Mouse (Mus musculus) intestine, embryonic 14.5 days (tissue): Measurements from ENCODE around the gene Abca4. TPM values are rescaled to one million over a fixed set of nuclear protein-coding genes. Genes with fewer than 3 reads are reported as not detected.

ENCODE experiments used
- ATAC-seq: fragments of 200-750 bp; cut with Nextera tagmentation; replicated peaks from 2 replicates; pipeline ENCODE4 v1.8.0; 2017; ENCODE audit warnings: low read depth, moderate number of reproducible peaks, moderate TSS enrichment, moderate library complexity; ENCODE audit not compliant: low FRiP score, low TSS enrichment
- DNase-seq: peaks from one replicate; pipeline ENCODE4 v3.0.0-alpha.2; 2018; ENCODE audit warnings: low spot score
- H3K27ac ChIP-seq: fragments of 300-500 bp; sonication (generic); 2 replicates; pipeline ENCODE4 v1.5.1; 2014; ENCODE audit warnings: low read depth, mild to moderate bottlenecking, control low read depth
- H3K27me3 ChIP-seq: fragments of 300-500 bp; sonication (generic); replicated peaks from 2 replicates; pipeline ENCODE4 v1.6.1; 2014; ENCODE audit warnings: low read length, control low read depth; ENCODE audit not compliant: control insufficient read depth, insufficient read depth
- H3K36me3 ChIP-seq: fragments of 300-500 bp; sonication (generic); 2 replicates; pipeline ENCODE4 v1.6.1; 2014; ENCODE audit warnings: low read length, control low read depth; ENCODE audit not compliant: control insufficient read depth, insufficient read depth
- H3K4me1 ChIP-seq: fragments of 300-500 bp; sonication (generic); replicated peaks from 2 replicates; pipeline ENCODE4 v1.6.1; 2014; ENCODE audit warnings: low read length, control low read depth, mixed read lengths; ENCODE audit not compliant: control insufficient read depth, insufficient read depth
- H3K4me2 ChIP-seq: fragments of 300-500 bp; sonication (generic); 2 replicates; pipeline ENCODE4 v1.6.1; 2014; ENCODE audit warnings: low read length
- H3K4me3 ChIP-seq: fragments of 300-500 bp; sonication (generic); 2 replicates; pipeline ENCODE4 v1.5.1; 2014; ENCODE audit warnings: low read depth, low read length, control low read depth, mixed read lengths
- H3K9ac ChIP-seq: fragments of 300-500 bp; sonication (generic); 2 replicates; pipeline ENCODE4 v1.6.1; 2014; ENCODE audit warnings: mild to moderate bottlenecking, low read length
- H3K9me3 ChIP-seq: fragments of 300-500 bp; sonication (generic); 2 replicates; pipeline ENCODE4 v1.6.1; 2016; ENCODE audit warnings: low read length, control low read depth; ENCODE audit not compliant: control insufficient read depth
- WGBS: fragments of 180-500 bp; shearing (Covaris S2); extraction: QIAGEN DNeasy Blood & Tissue Kit; methylation state at CpG from one replicate; pipeline ENCODE4 v1.1.7; 2014; 5-methylcytosine and 5-hydroxymethylcytosine counted together
- polyA plus RNA-seq: library from polyadenylated mRNA; unstranded; fragments of >200 nt; fragmentation: Nextera tagmentation; extraction: Ambion mirVana; gene quantifications from 2 replicates; pipeline ENCODE4 v1.2.1, GENCODE M21; 2014

Abca4 gene
- polyA plus RNA-seq, 1 experiment from 2014 or later: 0.99 TPM

DNA sequence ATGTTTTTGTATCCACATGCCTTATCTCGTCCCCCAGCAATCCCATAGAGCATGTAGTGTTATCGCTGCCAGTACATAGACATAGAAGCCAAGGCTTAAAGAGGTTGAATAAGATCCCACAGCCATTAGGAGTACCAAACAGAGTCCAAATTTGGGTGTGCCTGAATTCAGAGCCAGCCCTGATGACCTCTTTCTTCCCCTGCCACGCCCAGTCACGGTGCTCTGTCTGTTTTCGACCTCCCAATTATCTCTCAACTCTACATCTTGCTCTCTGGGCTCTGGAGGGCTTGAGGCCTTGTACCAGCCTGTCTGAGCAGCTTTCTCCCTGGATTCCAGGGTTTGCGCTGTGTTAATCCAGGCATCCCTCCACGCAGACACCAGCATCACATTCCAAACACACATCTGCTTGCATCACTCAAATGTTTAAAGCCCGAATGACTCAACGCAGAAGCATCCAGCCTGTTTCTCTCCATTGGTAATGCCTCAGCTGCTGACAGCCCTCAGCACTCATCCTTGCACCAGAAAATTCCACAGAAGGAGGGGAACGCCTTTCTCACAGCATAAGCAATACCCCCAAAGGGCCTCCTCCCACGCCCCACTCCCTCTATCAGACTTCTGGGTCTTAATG lies 43.9 kb downstream of the Abca4 start:
- DNase-seq (peak; percentile 75), ATAC-seq (peak; percentile 75)
- WGBS: 46% methylated on average over 11 of the region's 11 CpGs
- H3K4me2 ChIP-seq: no peak overlapping the region
- H3K27ac ChIP-seq: peak overlapping the region; percentile 44; the same call in 1 of the 2 replicates
- no peak overlapping the region for H3K9ac ChIP-seq
- H3K9me3 ChIP-seq: no peaks in the 10 kb centered on the region
- peaks cover 10% of the 10 kb centered on the region for H3K4me1 ChIP-seq
- no peaks in the 10 kb centered on the region for H3K36me3 ChIP-seq
- no peak overlapping the region for H3K4me3 ChIP-seq
- no peaks in the 10 kb centered on the region for H3K27me3 ChIP-seq

DNA sequence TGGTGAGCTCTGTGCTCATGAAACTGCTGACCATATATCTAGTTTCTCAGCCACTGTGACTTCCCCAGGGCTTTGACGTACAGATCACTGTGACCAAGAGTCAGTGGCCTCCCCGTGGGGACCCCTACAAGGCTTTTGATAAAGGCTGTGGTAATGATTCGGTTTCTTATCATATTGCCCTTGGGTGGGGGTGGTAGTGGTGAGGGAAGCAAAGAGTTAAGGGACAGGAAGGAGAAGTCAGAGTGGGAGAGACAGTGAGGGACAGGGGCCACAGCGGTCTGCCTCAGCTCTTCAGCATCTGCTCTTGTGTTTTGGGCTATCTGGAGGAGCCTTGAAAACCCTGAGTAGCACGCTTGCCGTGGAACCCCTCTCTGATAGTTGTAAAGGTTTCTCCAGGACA lies 46.1 kb downstream of the Abca4 start:
- no peak for DNase-seq
- no peak for ATAC-seq
- 80% methylated on average over 6 of the region's 6 CpGs for WGBS

DNA sequence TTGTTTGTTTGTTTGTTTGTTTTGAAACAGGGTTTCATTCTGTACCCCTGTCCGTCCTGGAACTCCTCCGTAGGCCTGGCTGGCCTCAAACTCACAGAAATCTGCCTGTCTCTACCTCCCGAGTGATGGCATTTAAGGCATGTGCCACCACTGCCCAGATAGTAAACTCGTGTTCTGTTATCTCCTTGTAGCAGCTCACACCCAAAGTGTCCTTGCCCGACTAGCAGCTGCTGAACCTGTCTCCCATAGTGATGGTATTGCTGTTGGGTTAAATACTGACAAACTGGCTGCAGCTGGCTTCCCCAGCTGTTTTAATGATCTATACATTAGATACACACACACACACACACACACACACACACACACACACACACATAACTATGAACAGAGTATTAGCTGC lies 55.5 kb downstream of the Abca4 start:
- no peak for ATAC-seq
- WGBS: 50% methylated on average over 5 of the region's 5 CpGs

More for the DNA sequence above, 46.1 kb downstream of the Abca4 start:
- Histone ChIP-seq H3K27me3 (no peaks in the 10 kb centered on the region), H3K36me3 (no peaks in the 10 kb centered on the region), H3K4me2 (no peak overlapping the region), H3K4me3 (no peak overlapping the region), H3K9me3 (no peaks in the 10 kb centered on the region), H3K9ac (no peak overlapping the region), H3K4me1 (peaks cover 8% of the 10 kb centered on the region), H3K27ac (no peak overlapping the region)

DNA sequence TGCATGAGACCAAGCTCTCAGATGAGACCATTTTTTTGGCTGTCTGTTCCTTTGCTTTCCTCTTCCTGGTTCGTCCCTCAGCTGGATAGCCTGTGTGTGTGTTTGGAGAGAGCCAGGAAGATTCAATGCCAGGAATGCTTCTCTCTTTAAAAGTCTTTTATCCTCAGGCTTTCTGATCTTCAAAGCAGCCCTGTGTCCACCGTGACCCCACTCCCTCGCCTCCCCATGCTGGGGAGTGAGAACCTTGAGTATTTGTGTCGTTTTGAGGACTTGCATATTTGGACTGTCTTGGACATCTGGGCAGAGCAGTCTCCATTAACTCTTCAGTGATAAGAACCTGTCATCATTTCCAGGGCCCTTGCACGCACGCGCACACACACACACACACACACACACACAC lies 57.8 kb downstream of the Abca4 start:
- no peak for DNase-seq
- 39% methylated on average over 7 of the region's 7 CpGs for WGBS
- Histone ChIP-seq H3K4me3 (no peak overlapping the region), H3K9me3 (no peaks in the 10 kb centered on the region), H3K27ac (no peak overlapping the region), H3K36me3 (no peaks in the 10 kb centered on the region), H3K4me1 (peaks cover 15% of the 10 kb centered on the region), H3K27me3 (no peaks in the 10 kb centered on the region), H3K4me2 (no peak overlapping the region), H3K9ac (no peak overlapping the region)
- no peak for ATAC-seq

More for the DNA sequence above, 55.5 kb downstream of the Abca4 start:
- Histone ChIP-seq H3K27ac (no peak overlapping the region), H3K4me3 (no peak overlapping the region), H3K4me2 (no peak overlapping the region), H3K27me3 (no peaks in the 10 kb centered on the region), H3K4me1 (peaks cover 23% of the 10 kb centered on the region), H3K9ac (no peak overlapping the region), H3K9me3 (no peaks in the 10 kb centered on the region), H3K36me3 (no peaks in the 10 kb centered on the region)
- no peak for DNase-seq

DNA sequence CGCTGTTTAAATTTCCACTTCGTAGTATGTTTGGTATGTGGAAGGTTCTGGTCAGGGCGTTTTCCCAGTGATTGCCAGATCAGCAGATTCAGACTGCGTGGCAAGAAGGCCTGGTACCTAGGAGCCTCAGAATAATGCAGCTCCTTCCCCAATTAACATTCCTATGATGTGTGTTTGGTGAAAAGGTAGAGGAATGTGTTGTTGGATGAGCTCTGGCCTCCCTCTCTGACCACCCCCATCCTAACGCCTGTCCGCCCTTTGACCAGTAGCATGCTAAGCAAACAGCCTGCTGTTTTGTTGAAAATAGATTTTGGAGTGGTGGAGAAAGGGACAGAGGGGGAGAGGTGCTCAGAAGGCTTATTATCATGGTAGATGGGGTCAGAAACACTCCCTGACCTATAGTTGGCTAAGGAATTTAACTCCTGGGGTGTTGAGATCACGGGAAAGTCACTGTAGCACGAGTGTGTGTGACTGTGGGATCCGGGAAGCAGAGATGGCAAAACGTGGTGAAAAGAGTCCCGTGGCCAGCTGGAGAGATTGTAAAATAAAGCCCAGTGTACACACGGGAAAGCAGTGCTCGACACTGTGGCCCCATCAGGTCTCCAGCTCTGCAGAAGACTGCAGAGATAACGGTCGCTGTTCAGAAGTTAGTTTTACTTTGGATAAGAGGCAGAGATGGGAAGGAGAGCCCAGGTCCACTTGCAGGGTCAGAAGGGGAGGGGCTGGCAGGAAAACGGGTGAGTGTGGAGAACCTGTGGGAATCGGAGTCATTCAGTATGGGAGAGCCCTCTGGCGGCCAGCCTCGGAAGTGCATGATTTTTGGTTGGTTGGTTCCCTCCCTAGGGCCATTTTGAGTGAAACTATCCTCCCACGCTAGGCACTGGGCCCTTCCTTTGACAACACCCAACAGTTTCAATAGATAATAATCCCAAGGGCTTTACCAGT lies 59.9 kb downstream of the Abca4 start:
- H3K4me3 ChIP-seq: peak overlapping the region; percentile 16; the same call in 1 of the 2 replicates
- H3K9me3 ChIP-seq: no peaks in the 10 kb centered on the region
- ATAC-seq (peak; percentile 68), DNase-seq (peak; percentile 98)
- H3K36me3 ChIP-seq: no peaks in the 10 kb centered on the region
- 0 out of 2 replicates have a peak overlapping the region, but pooled peaks have one; percentile 7 for H3K27ac ChIP-seq
- peak overlapping the region; percentile 48 for H3K4me2 ChIP-seq
- no peak overlapping the region for H3K9ac ChIP-seq
- 21% methylated on average over 20 of the region's 20 CpGs for WGBS
- H3K27me3 ChIP-seq: no peaks in the 10 kb centered on the region
- peaks cover 8% of the 10 kb centered on the region for H3K4me1 ChIP-seq

DNA sequence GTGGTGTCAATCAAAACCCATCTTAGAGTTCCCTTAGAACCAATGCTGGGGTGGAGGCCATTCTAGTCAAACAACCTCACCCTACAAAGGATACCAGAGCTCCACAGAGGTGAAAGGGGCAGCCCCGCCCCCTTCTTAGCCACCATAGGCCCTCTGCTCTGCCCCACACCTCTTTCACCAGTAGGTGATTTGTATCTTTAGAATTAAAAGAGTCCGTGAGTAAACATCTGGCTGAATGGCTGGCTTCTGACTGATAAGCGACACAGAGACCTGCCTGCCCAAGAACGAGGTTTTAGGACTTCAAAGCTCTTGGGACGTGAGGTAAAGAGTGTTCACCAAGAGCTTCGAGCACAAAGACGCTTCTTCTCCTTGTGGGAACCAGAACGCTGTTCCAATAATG lies 62.7 kb downstream of the Abca4 start:
- Histone ChIP-seq H3K4me3 (no peak overlapping the region), H3K4me2 (no peak overlapping the region), H3K27me3 (no peaks in the 10 kb centered on the region), H3K4me1 (peaks cover 3% of the 10 kb centered on the region; the same call in 1 of the 2 replicates), H3K36me3 (no peaks in the 10 kb centered on the region), H3K27ac (no peak overlapping the region; the same call in 1 of the 2 replicates), H3K9me3 (no peaks in the 10 kb centered on the region), H3K9ac (no peak overlapping the region)
- ATAC-seq: no peak
- 52% methylated on average over 8 of the region's 8 CpGs for WGBS
- no peak for DNase-seq

DNA sequence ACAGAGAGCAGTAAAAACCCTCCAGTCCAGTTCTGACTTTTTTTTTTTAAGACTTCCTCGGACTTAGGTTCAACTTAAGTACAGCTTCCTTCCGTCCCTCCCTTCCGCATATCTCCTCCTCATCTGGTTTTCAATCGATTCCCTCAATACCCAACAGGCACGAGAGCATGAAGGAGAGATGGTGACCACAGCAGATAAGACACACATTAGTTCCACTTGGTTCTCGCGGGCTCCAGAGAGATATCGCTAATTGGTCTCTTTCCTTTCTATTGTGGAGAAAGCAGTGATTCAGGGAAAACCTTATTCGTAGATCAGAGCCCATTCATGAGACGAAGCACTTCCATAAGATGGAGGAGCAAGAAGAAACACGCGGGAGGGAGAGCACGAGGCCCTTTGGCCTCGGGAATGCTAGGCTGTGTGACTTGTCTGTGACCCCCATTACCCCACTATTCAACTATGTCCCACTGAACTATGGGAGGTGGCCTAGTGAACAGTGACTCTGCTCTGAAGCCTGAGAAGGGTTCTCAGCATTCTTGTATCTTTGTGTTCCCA lies 63.5 kb downstream of the Abca4 start:
- Histone ChIP-seq H3K4me1 (peaks cover 3% of the 10 kb centered on the region; the same call in 1 of the 2 replicates), H3K27ac (no peak overlapping the region), H3K27me3 (no peaks in the 10 kb centered on the region), H3K9me3 (no peaks in the 10 kb centered on the region), H3K4me3 (no peak overlapping the region), H3K9ac (no peak overlapping the region), H3K4me2 (no peak overlapping the region), H3K36me3 (no peaks in the 10 kb centered on the region)
- 82% methylated on average over 14 of the region's 14 CpGs for WGBS
- DNase-seq: no peak
- no peak for ATAC-seq

DNA sequence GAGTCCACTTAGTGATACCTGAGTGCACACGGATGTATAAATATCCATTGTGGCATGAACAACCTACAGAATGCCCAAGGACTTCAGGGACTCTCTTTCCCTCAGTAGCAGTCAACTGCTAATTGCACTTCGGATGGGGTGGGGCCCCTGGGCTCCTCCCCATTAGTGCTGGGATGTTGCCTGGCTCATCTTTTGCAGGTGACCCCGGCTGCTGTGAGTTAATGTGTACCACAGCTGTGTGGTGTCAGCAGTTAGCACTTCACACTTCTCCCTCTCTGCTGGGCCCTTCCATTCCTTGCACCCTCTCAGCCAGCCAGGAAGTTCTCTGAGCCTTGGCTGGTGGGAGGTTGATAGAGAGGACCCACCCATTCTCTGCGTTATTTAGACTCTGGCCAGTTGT lies 65.2 kb downstream of the Abca4 start:
- H3K9ac ChIP-seq: no peak overlapping the region
- no peak for ATAC-seq
- no peak overlapping the region for H3K27ac ChIP-seq
- H3K36me3 ChIP-seq: no peaks in the 10 kb centered on the region
- no peak overlapping the region for H3K4me3 ChIP-seq
- H3K9me3 ChIP-seq: no peaks in the 10 kb centered on the region
- no peak overlapping the region for H3K4me2 ChIP-seq
- no peak for DNase-seq
- WGBS: 61% methylated on average over 4 of the region's 4 CpGs
- 0 out of 2 replicates have a peak, but pooled peaks cover 3% of the 10 kb centered on the region for H3K4me1 ChIP-seq
- no peaks in the 10 kb centered on the region for H3K27me3 ChIP-seq
